Mouse (Mus musculus) liver, postnatal 0 days (tissue): Measurements from ENCODE around the gene A830031A19Rik. TPM values are rescaled to one million over a fixed set of nuclear protein-coding genes. Genes with fewer than 3 reads are reported as not detected.

ENCODE experiments used
- ATAC-seq: fragments of 200-750 bp; cut with Nextera tagmentation; 2 replicates; pipeline ENCODE4 v1.8.0; 2017; ENCODE audit warnings: mild to moderate bottlenecking, moderate library complexity
- DNase-seq: peaks from one replicate; pipeline ENCODE4 v3.0.0-alpha.2; 2016
- H3K27ac ChIP-seq: fragments of 300-500 bp; sonication (generic); 2 replicates; pipeline ENCODE4 v1.5.1; 2014; ENCODE audit warnings: antibody characterized with exemption, moderate library complexity, mild to moderate bottlenecking, low read depth
- H3K27me3 ChIP-seq: fragments of 300-500 bp; sonication (generic); 2 replicates; pipeline ENCODE4 v1.6.1; 2014; ENCODE audit warnings: low read length, control low read depth, mixed read lengths; ENCODE audit not compliant: insufficient read depth
- H3K36me3 ChIP-seq: fragments of 300-500 bp; sonication (generic); replicated peaks from 2 replicates; pipeline ENCODE4 v1.6.1; 2014; ENCODE audit warnings: mild to moderate bottlenecking, control low read depth, low read length, moderate library complexity, mixed read lengths; ENCODE audit not compliant: insufficient read depth
- H3K4me1 ChIP-seq: fragments of 300-500 bp; sonication (generic); 2 replicates; pipeline ENCODE4 v1.6.1; 2014; ENCODE audit warnings: antibody characterized with exemption, mild to moderate bottlenecking, control low read depth; ENCODE audit not compliant: insufficient read depth
- H3K4me2 ChIP-seq: fragments of 300-500 bp; sonication (generic); 2 replicates; pipeline ENCODE4 v1.6.1; 2014; ENCODE audit warnings: low read depth, mild to moderate bottlenecking, low read length, moderate library complexity, mixed read lengths
- H3K4me3 ChIP-seq: fragments of 300-500 bp; sonication (generic); 2 replicates; pipeline ENCODE4 v1.5.1; 2014; ENCODE audit warnings: low read depth, low read length
- H3K9ac ChIP-seq: fragments of 300-500 bp; sonication (generic); replicated peaks from 2 replicates; pipeline ENCODE4 v1.6.1; 2014; ENCODE audit warnings: mild to moderate bottlenecking, moderate library complexity
- H3K9me3 ChIP-seq: fragments of 300-500 bp; sonication (generic); 2 replicates; pipeline ENCODE4 v1.6.1; 2016; ENCODE audit warnings: mild to moderate bottlenecking, control low read depth, low read length, mixed read lengths
- CTCF ChIP-seq: sonication (generic); IDR thresholded peaks from 2 replicates; pipeline ENCODE4 v1.5.1; 2016; ENCODE audit warnings: antibody characterized with exemption, low read depth
- EP300 ChIP-seq: IDR thresholded peaks from 2 replicates; pipeline ENCODE4 v1.6.1; 2016; ENCODE audit warnings: antibody characterized with exemption, low read depth, mild to moderate bottlenecking
- WGBS: fragments of 180-500 bp; shearing (Covaris S2); extraction: QIAGEN DNeasy Blood & Tissue Kit; methylation state at CpG from one replicate; pipeline ENCODE4 v1.1.7; 2014; ENCODE audit not compliant: insufficient replicate concordance; 5-methylcytosine and 5-hydroxymethylcytosine counted together
- polyA plus RNA-seq: library from polyadenylated mRNA; unstranded; fragments of >200 nt; fragmentation: Nextera tagmentation; extraction: Ambion mirVana; gene quantifications from 2 replicates; pipeline ENCODE4 v1.2.1, GENCODE M21; 2015

The A830031A19Rik gene
- polyA plus RNA-seq, 1 experiment from 2014 or later: not detected

GRCm38 (mm10) chr11:24076127-24076650 lies 1.3 kb upstream of the A830031A19Rik start:
- peak overlapping the region; percentile 71 for H3K4me3 ChIP-seq
- ATAC-seq (peak; percentile 55), DNase-seq (peak; percentile 83)
- peaks cover 48% of the 10 kb centered on the region for H3K27me3 ChIP-seq
- no peaks in the 10 kb centered on the region for H3K36me3 ChIP-seq
- no peaks in the 10 kb centered on the region for H3K9me3 ChIP-seq
- H3K4me1 ChIP-seq: peaks cover 27% of the 10 kb centered on the region
- H3K27ac ChIP-seq: peak overlapping the region; percentile 63
- under 1% methylated on average over 32 of the region's 32 CpGs for WGBS
- peak; percentile 53 for TF ChIP-seq CTCF
- no peak for TF ChIP-seq EP300
- H3K9ac ChIP-seq: peak overlapping the region; percentile 80
- peak overlapping the region; percentile 92 for H3K4me2 ChIP-seq

- WGBS: 1% methylated on average over 17 of the region's 17 CpGs
- no peaks in the 10 kb centered on the region for H3K9me3 ChIP-seq
- peaks cover 47% of the 10 kb centered on the region for H3K27me3 ChIP-seq
- no peak for TF ChIP-seq EP300
- no peak for TF ChIP-seq CTCF
- H3K4me3 ChIP-seq: peak overlapping the region; percentile 71
- no peaks in the 10 kb centered on the region for H3K36me3 ChIP-seq
- H3K4me2 ChIP-seq: peak overlapping the region; percentile 92
- peak overlapping the region; percentile 80 for H3K9ac ChIP-seq
- peaks cover 23% of the 10 kb centered on the region for H3K4me1 ChIP-seq
- no peak for ATAC-seq
- H3K27ac ChIP-seq: peak overlapping the region; percentile 63
- no peak for DNase-seq
These were observed 752 bp upstream of the A830031A19Rik start for GRCm38 (mm10) chr11:24075486-24076126.

- H3K4me2 ChIP-seq: peak overlapping the region; percentile 92
- H3K4me1 ChIP-seq: peaks cover 16% of the 10 kb centered on the region
- no peaks in the 10 kb centered on the region for H3K9me3 ChIP-seq
- DNase-seq (no peak), ATAC-seq (no peak)
- H3K9ac ChIP-seq: no peak overlapping the region
- peak overlapping the region; percentile 71 for H3K4me3 ChIP-seq
- no peaks in the 10 kb centered on the region for H3K36me3 ChIP-seq
- peaks cover 40% of the 10 kb centered on the region for H3K27me3 ChIP-seq
- WGBS: 2% methylated on average over 18 of the region's 18 CpGs
- TF ChIP-seq EP300: no peak
- no peak overlapping the region for H3K27ac ChIP-seq
These were observed 748 bp downstream of the A830031A19Rik start for GRCm38 (mm10) chr11:24074021-24074591.

GRCm38 (mm10) chr11:24065313-24065712 lies 9.5 kb downstream of the A830031A19Rik start:
- no peak overlapping the region for H3K27ac ChIP-seq
- TF ChIP-seq EP300 (no peak), CTCF (peak; percentile 43)
- no peak overlapping the region for H3K9ac ChIP-seq
- H3K4me3 ChIP-seq: no peak overlapping the region
- peaks cover 29% of the 10 kb centered on the region for H3K27me3 ChIP-seq
- DNase-seq: no peak
- 40% methylated on average over 4 of the region's 4 CpGs for WGBS
- no peak for ATAC-seq
- no peaks in the 10 kb centered on the region for H3K4me1 ChIP-seq
- H3K4me2 ChIP-seq: no peak overlapping the region
- no peaks in the 10 kb centered on the region for H3K36me3 ChIP-seq
- H3K9me3 ChIP-seq: no peaks in the 10 kb centered on the region

- peaks cover 36% of the 10 kb centered on the region for H3K27me3 ChIP-seq
- no peak for ATAC-seq
These were observed 10.6 kb downstream of the A830031A19Rik start for GRCm38 (mm10) chr11:24064221-24064620.

GRCm38 (mm10) chr11:24062495-24063096 lies 12.3 kb downstream of the A830031A19Rik start:
- H3K4me2 ChIP-seq: no peak overlapping the region
- no peak overlapping the region for H3K27ac ChIP-seq
- DNase-seq (no peak), ATAC-seq (no peak)
- H3K4me3 ChIP-seq: no peak overlapping the region
- TF ChIP-seq EP300 (no peak), CTCF (no peak)
- WGBS: 42% methylated on average over 9 of the region's 9 CpGs
- H3K9me3 ChIP-seq: no peaks in the 10 kb centered on the region
- no peaks in the 10 kb centered on the region for H3K36me3 ChIP-seq
- no peaks in the 10 kb centered on the region for H3K4me1 ChIP-seq
- H3K9ac ChIP-seq: no peak overlapping the region
- H3K27me3 ChIP-seq: peaks cover 38% of the 10 kb centered on the region

More at GRCm38 (mm10) chr11:24064221-24064620, 10.6 kb downstream of the A830031A19Rik start:
- TF ChIP-seq EP300: no peak
- TF ChIP-seq CTCF: no peak
- Histone ChIP-seq H3K4me1 (no peaks in the 10 kb centered on the region), H3K4me3 (no peak overlapping the region), H3K9me3 (no peaks in the 10 kb centered on the region), H3K27ac (no peak overlapping the region), H3K4me2 (no peak overlapping the region), H3K36me3 (no peaks in the 10 kb centered on the region), H3K9ac (no peak overlapping the region)
- no peak for DNase-seq
- WGBS: 73% methylated on average over 6 of the region's 6 CpGs
